Mouse (Mus musculus): ENCODE data around the gene Cdc42bpb. TPM values are rescaled to one million over a fixed set of nuclear protein-coding genes. Genes with fewer than 3 reads are reported as not detected.

Cdc42bpb gene
- total and polyA plus RNA-seq, 3 experiments = 16.7 to 29.7 (median 25.4) TPM

DNA sequence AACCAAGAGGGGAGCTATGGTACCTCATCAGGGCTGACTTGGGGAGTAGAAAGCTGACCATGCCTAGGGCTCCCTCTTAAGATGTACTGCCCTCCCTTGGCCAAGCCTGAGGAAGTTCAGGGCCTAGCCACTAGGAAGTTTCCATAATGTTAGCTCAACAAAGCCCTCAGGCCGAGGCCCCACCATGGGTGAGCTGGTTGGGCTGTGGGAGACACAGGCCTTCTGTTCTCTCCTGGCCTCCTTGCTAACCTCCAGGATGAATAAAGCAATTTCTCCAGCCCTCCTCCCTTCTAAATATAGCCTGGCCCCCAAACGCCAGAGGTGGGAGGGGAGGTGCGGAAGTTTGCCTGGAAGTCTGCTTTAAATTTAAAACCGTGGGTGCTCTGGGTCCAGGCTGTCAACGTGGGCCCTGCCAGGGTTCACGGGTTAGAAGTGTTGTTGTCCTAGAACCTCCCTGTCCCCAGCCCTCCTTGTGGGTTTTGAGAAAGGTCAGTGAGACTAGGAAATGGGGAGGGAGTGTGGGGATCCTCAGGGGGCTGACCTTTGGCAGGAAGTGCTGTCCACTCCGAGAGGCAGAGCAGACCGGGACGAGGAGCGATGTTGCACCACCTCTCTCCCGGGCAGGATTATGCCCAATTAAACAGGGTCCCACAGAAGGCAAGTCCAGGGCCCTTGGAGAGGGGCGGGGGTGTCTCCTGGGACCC, 35.2 kb upstream of the Cdc42bpb start:
- no peak for DNase-seq (ENCODE audit: extremely low read depth)
- Histone ChIP-seq H3K27ac (ENCODE audit: insufficient read depth, low read depth) (no peak overlapping the region), H3K4me3 (replicated peaks in 1 of 3; ENCODE audit: low read depth in 2 of 3, low read length in 2 of 3, poor library complexity in 1 of 3) (no peak overlapping the region), H3K9me3 (replicated peaks; ENCODE audit: low read length) (no peaks in the 10 kb centered on the region), H3K79me2 (replicated peaks; ENCODE audit: control insufficient read depth, extremely low read depth, insufficient read depth, poor library complexity, severe bottlenecking) (no peaks in the 10 kb centered on the region), H3K4me2 (ENCODE audit: insufficient read depth, low read depth, poor library complexity, severe bottlenecking) (peak overlapping the region; percentile 72), H3K36me3 (replicated peaks in 1 of 2; ENCODE audit: control insufficient read depth in 1 of 2, insufficient read depth in 1 of 2, low read length in 1 of 2) (no peaks in the 10 kb centered on the region), H3K9ac (ENCODE audit: insufficient read depth, low read depth) (no peak overlapping the region), H3K4me1 (ENCODE audit: control insufficient read depth in 1 of 2, insufficient read depth in 2 of 2) (peaks cover 0 to 23% of the 10 kb centered on the region in 2 experiments; a peak in 2 of 4 replicates), H3K27me3 (replicated peaks) (peaks cover 46% of the 10 kb centered on the region)
- no peak for TF ChIP-seq POLR2AphosphoS2 (IDR thresholded peaks at IDR 0.05; ENCODE audit: low read depth, low read length)
- TF ChIP-seq RCOR1 (conservative IDR thresholded peaks at IDR 0.05; ENCODE audit: low read depth, low read length) = no peak
- no peak for TF ChIP-seq HCFC1 (IDR thresholded peaks at IDR 0.05; ENCODE audit: low read depth, low read length)
- TF ChIP-seq MAFK (IDR thresholded peaks at IDR 0.05; ENCODE audit: insufficient replicate concordance, low read length) = no peak
- TF ChIP-seq USF2 (conservative IDR thresholded peaks at IDR 0.05; ENCODE audit: low read depth, low read length) = no peak
- TF ChIP-seq CHD2 (IDR thresholded peaks at IDR 0.05; ENCODE audit: low read length) = no peak
- TF ChIP-seq RAD21 (IDR thresholded peaks at IDR 0.05; ENCODE audit: low read depth, low read length) = no peak
- in situ Hi-C loops (cut with MboI; ENCODE audit: low pct_ligation_motif_present, low pct_unique_long_range_greater_than_20kb, low sequenced_read_pairs) = loop anchor here (10.0 kb wide), 1 partner anchor 138 kb away; the partner anchor contains the start of gene Amn
- dilution Hi-C loops (cut with MboI; ENCODE audit: extremely low pct_ligation_motif_present, extremely low pct_unique_long_range_greater_than_20kb, low sequenced_read_pairs) = no loop called here

- dilution Hi-C loops (cut with MboI; ENCODE audit: extremely low pct_ligation_motif_present, extremely low pct_unique_long_range_greater_than_20kb, low sequenced_read_pairs) = no loop called here
- peaks cover 44% of the 10 kb centered on the region for H3K27me3 ChIP-seq (replicated peaks)
- in situ Hi-C loops (cut with MboI; ENCODE audit: low pct_ligation_motif_present, low pct_unique_long_range_greater_than_20kb, low sequenced_read_pairs) = loop anchor here (10.0 kb wide), 1 partner anchor 137 kb away; the partner anchor contains the start of gene Amn
- TF ChIP-seq ZC3H11A (IDR thresholded peaks at IDR 0.05; ENCODE audit: low read depth, low read length) = no peak
- TF ChIP-seq JUND (conservative IDR thresholded peaks at IDR 0.05; ENCODE audit: low read depth, low read length) = no peak
- no peak for TF ChIP-seq EP300 (IDR thresholded peaks at IDR 0.05; ENCODE audit: low read length)
- no peak for TF ChIP-seq ZKSCAN1 (IDR thresholded peaks at IDR 0.05; ENCODE audit: borderline replicate concordance, low read depth, low read length)
- no peak for TF ChIP-seq MAZ (IDR thresholded peaks at IDR 0.05; ENCODE audit: low read depth, low read length)
- no peak for TF ChIP-seq POLR2AphosphoS2 (IDR thresholded peaks at IDR 0.05; ENCODE audit: low read depth, low read length)
- TF ChIP-seq USF1 (IDR thresholded peaks at IDR 0.05; ENCODE audit: low read depth, low read length) = no peak
- TF ChIP-seq MXI1 (IDR thresholded peaks at IDR 0.05; ENCODE audit: low read depth, low read length) = no peak
- TF ChIP-seq NELFE (IDR thresholded peaks at IDR 0.05; ENCODE audit: low read depth, low read length) = no peak
- TF ChIP-seq ZMIZ1 (IDR thresholded peaks at IDR 0.05; ENCODE audit: low read depth, low read length) = no peak
- peaks cover 0 to 14% of the 10 kb centered on the region in 2 experiments; a peak in 2 of 4 replicates for H3K4me1 ChIP-seq (ENCODE audit: control insufficient read depth in 1 of 2, insufficient read depth in 2 of 2)
- no peak overlapping the region for H3K9ac ChIP-seq (ENCODE audit: insufficient read depth, low read depth)
- no peaks in the 10 kb centered on the region for H3K79me2 ChIP-seq (replicated peaks; ENCODE audit: control insufficient read depth, extremely low read depth, insufficient read depth, poor library complexity, severe bottlenecking)
- no peak overlapping the region for H3K27ac ChIP-seq (ENCODE audit: insufficient read depth, low read depth)
- H3K36me3 ChIP-seq (replicated peaks in 1 of 2; ENCODE audit: control insufficient read depth in 1 of 2, insufficient read depth in 1 of 2, low read length in 1 of 2) = no peaks in the 10 kb centered on the region
- no peak overlapping the region for H3K4me2 ChIP-seq (ENCODE audit: insufficient read depth, low read depth, poor library complexity, severe bottlenecking)
- no peak overlapping the region for H3K4me3 ChIP-seq (replicated peaks in 1 of 3; ENCODE audit: low read depth in 2 of 3, low read length in 2 of 3, poor library complexity in 1 of 3)
- no peaks in the 10 kb centered on the region for H3K9me3 ChIP-seq (replicated peaks; ENCODE audit: low read length)
- no peak for DNase-seq (ENCODE audit: extremely low read depth)
Measured at GRCm38 (mm10) chr12:111411631-111412355, 34.3 kb upstream of the Cdc42bpb start.
